Mouse (Mus musculus) intestine, embryonic 14.5 days (tissue): ENCODE measurements around the gene Aars2. TPM values are rescaled to one million over a fixed set of nuclear protein-coding genes. Genes with fewer than 3 reads are reported as not detected.

Experiments used
- ATAC-seq: fragments of 200-750 bp; cut with Nextera tagmentation; replicated peaks from 2 replicates; pipeline ENCODE4 v1.8.0; 2017; ENCODE audit warnings: low read depth, moderate number of reproducible peaks, moderate TSS enrichment, moderate library complexity; ENCODE audit not compliant: low FRiP score, low TSS enrichment
- DNase-seq: peaks from one replicate; pipeline ENCODE4 v3.0.0-alpha.2; 2018; ENCODE audit warnings: low spot score
- H3K27ac ChIP-seq: fragments of 300-500 bp; sonication (generic); 2 replicates; pipeline ENCODE4 v1.5.1; 2014; ENCODE audit warnings: low read depth, mild to moderate bottlenecking, control low read depth
- H3K27me3 ChIP-seq: fragments of 300-500 bp; sonication (generic); replicated peaks from 2 replicates; pipeline ENCODE4 v1.6.1; 2014; ENCODE audit warnings: low read length, control low read depth; ENCODE audit not compliant: control insufficient read depth, insufficient read depth
- H3K36me3 ChIP-seq: fragments of 300-500 bp; sonication (generic); 2 replicates; pipeline ENCODE4 v1.6.1; 2014; ENCODE audit warnings: low read length, control low read depth; ENCODE audit not compliant: control insufficient read depth, insufficient read depth
- H3K4me1 ChIP-seq: fragments of 300-500 bp; sonication (generic); replicated peaks from 2 replicates; pipeline ENCODE4 v1.6.1; 2014; ENCODE audit warnings: low read length, control low read depth, mixed read lengths; ENCODE audit not compliant: control insufficient read depth, insufficient read depth
- H3K4me2 ChIP-seq: fragments of 300-500 bp; sonication (generic); 2 replicates; pipeline ENCODE4 v1.6.1; 2014; ENCODE audit warnings: low read length
- H3K4me3 ChIP-seq: fragments of 300-500 bp; sonication (generic); 2 replicates; pipeline ENCODE4 v1.5.1; 2014; ENCODE audit warnings: low read depth, low read length, control low read depth, mixed read lengths
- H3K9ac ChIP-seq: fragments of 300-500 bp; sonication (generic); 2 replicates; pipeline ENCODE4 v1.6.1; 2014; ENCODE audit warnings: mild to moderate bottlenecking, low read length
- H3K9me3 ChIP-seq: fragments of 300-500 bp; sonication (generic); 2 replicates; pipeline ENCODE4 v1.6.1; 2016; ENCODE audit warnings: low read length, control low read depth; ENCODE audit not compliant: control insufficient read depth
- WGBS: fragments of 180-500 bp; shearing (Covaris S2); extraction: QIAGEN DNeasy Blood & Tissue Kit; methylation state at CpG from one replicate; pipeline ENCODE4 v1.1.7; 2014; 5-methylcytosine and 5-hydroxymethylcytosine counted together
- polyA plus RNA-seq: library from polyadenylated mRNA; unstranded; fragments of >200 nt; fragmentation: Nextera tagmentation; extraction: Ambion mirVana; gene quantifications from 2 replicates; pipeline ENCODE4 v1.2.1, GENCODE M21; 2014

Aars2 gene
- 16.1 and 17.3 TPM in 2 replicates for polyA plus RNA-seq

DNA sequence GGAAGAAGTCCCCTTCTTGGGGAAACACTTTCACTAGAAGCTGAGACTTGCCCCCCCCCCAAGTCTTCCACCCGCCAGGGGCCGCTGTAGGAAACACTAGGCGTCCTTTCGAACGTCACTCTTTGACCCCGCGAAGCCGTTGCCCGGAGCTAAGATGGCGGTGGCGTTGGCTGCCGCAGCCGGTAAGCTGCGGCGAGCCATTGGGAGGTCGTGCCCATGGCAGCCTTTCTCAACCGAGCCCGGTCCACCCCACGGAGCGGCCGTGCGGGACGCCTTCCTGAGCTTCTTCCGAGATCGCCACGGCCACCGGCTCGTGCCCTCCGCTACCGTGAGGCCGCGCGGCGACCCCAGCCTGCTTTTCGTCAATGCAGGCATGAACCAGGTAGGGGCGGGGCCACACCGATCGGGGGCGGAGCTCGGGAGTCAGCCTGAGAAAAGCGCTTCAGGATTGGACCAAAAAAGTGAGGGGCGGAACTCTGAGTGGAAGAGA is at the start of gene Aars2:
TSS of gene Aars2 (plus strand) at position 142 of the 490 bp plus-strand sequence.
- Histone ChIP-seq H3K9me3 (no peaks in the 10 kb centered on the region), H3K36me3 (peaks cover 21% of the 10 kb centered on the region), H3K4me1 (peaks cover 6% of the 10 kb centered on the region; the same call in 1 of the 2 replicates), H3K4me2 (peak within 1 kb of the TSS; percentile 50), H3K4me3 (peak within 1 kb of the TSS; percentile 78), H3K27me3 (no peaks in the 10 kb centered on the region), H3K9ac (peak within 1 kb of the TSS; percentile 73), H3K27ac (peak within 1 kb of the TSS; percentile 78)
- peak; percentile 92 for ATAC-seq
- WGBS = under 1% methylated on average over 42 of the region's 42 CpGs
- peak; percentile 99 for DNase-seq

DNA sequence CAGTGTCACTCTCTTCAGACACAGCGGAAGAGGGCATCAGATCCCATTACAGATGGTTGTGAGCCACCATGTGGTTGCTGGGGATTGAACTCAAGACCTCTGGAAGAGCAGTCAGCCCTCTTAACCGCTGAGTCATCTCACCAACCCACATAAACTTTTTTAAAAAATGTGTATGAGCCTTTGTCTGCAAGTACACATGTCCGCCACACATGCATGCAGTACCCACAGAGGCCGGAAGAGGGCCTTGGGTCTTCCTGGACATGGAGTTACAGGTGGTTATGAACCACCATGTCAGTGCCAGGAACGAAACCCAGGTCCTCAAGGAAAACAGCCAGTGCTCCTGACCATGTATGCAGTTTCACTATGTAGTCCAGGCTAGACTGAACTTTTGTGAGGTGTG is 49.2 kb upstream of the Aars2 start:
- Histone ChIP-seq H3K27ac (no peak overlapping the region), H3K9ac (no peak overlapping the region), H3K27me3 (no peaks in the 10 kb centered on the region), H3K4me2 (no peak overlapping the region), H3K4me1 (no peaks in the 10 kb centered on the region), H3K4me3 (no peak overlapping the region), H3K36me3 (no peaks in the 10 kb centered on the region), H3K9me3 (no peaks in the 10 kb centered on the region)
- no peak for ATAC-seq
- no peak for DNase-seq
- WGBS = 87% methylated on average over 5 of the region's 5 CpGs

DNA sequence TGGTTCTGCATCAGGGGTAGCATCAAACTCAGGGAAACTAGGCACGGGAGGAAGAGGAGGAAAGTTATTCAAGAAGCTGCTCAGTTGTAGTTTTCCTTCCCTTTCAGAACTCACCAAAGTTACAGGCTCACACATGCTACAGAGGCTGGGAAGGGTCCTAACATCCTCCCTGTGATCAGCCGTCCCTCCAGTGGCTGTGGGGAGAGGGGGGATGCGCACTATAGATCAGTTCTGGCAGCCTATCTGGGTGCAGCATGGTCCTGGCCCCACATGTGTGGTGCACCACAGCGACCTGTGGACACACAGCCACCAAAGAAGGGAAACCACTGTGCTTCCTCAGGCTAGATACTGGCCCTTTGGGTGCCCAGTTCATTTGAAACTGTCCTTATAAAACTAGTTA is 48.1 kb upstream of the Aars2 start:
- Histone ChIP-seq H3K4me3 (no peak overlapping the region), H3K27me3 (no peaks in the 10 kb centered on the region), H3K4me2 (no peak overlapping the region), H3K9me3 (no peaks in the 10 kb centered on the region), H3K4me1 (no peaks in the 10 kb centered on the region), H3K27ac (no peak overlapping the region), H3K36me3 (no peaks in the 10 kb centered on the region), H3K9ac (no peak overlapping the region)
- 79% methylated on average over 4 of the region's 4 CpGs for WGBS
- ATAC-seq (no peak), DNase-seq (no peak)

DNA sequence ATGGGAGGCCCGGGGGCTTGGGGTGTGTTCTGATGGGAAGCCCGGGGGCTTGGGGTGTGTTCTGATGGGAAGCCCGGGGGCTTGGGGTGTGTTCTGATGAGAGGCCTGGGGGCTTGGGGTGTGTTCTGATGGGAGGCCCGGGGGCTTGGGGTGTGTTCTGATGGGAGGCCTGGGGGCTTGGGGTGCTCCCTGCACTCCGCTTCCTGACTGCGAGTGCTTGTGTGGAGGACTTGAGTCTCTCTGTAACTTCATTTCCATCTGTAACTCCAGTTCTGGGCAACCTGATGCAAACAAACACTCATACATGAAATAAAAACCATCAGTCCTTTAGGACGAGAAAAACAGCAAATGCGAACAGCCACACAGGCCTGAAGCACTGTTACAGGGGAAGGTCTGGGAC is 47.6 kb upstream of the Aars2 start:
- Histone ChIP-seq H3K4me3 (no peak overlapping the region), H3K4me1 (no peaks in the 10 kb centered on the region), H3K9me3 (no peaks in the 10 kb centered on the region), H3K9ac (no peak overlapping the region), H3K27me3 (no peaks in the 10 kb centered on the region), H3K4me2 (no peak overlapping the region), H3K27ac (no peak overlapping the region), H3K36me3 (no peaks in the 10 kb centered on the region)
- WGBS = 81% methylated on average over 8 of the region's 8 CpGs
- DNase-seq (no peak), ATAC-seq (no peak)

DNA sequence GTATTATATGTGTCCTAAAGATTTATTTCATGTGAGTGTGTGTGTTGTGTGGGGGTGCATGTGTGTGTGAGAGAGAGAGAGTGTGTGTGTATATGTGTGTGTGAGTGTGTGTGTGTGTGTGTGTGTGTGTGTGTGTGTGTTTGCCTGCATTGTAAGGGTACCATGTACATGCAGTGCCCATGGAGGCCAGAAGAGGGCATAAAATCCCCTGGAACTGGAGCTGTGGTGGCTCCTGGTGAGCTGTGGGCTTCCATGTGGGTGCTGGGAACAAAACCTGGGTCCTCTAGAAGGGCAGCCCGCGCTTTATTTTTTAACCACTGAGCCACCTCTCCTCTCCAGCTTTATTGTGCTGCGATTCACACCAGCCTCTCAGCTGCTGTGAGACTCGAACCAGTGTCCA is 44.1 kb upstream of the Aars2 start:
- Histone ChIP-seq H3K36me3 (no peaks in the 10 kb centered on the region), H3K4me1 (no peaks in the 10 kb centered on the region), H3K4me3 (no peak overlapping the region), H3K4me2 (no peak overlapping the region), H3K9ac (no peak overlapping the region), H3K9me3 (0 out of 2 replicates have a peak, but pooled peaks cover 3% of the 10 kb centered on the region), H3K27ac (no peak overlapping the region), H3K27me3 (no peaks in the 10 kb centered on the region)
- DNase-seq (no peak), ATAC-seq (no peak)
- WGBS = 84% methylated on average over 4 of the region's 4 CpGs

DNA sequence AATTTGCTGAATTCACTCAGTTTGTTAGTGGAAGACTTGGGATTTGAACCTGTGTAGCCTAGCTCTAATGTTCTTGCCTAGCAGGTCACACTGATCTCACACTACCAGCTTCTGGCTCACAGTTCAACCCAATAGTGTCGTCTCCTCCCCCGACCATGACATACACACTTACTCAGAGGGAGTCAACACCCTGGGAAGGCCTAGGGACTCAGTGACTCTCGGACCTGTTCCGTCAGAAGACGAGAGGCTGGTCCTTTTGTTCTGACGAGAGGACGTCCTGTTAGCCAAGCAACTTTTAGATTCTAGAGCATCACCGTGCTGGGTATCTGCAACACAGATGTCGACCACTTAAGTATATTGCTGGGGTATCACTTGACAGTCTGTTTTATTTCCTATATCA is 42.4 kb upstream of the Aars2 start:
- 0 out of 2 replicates have a peak, but pooled peaks cover 3% of the 10 kb centered on the region for H3K9me3 ChIP-seq
- H3K27me3 ChIP-seq = no peaks in the 10 kb centered on the region
- ATAC-seq (no peak), DNase-seq (no peak)
- no peaks in the 10 kb centered on the region for H3K4me1 ChIP-seq
- no peak overlapping the region for H3K4me2 ChIP-seq
- 88% methylated on average over 9 of the region's 9 CpGs for WGBS
- no peak overlapping the region for H3K27ac ChIP-seq
- H3K36me3 ChIP-seq = no peaks in the 10 kb centered on the region
- no peak overlapping the region for H3K4me3 ChIP-seq
- no peak overlapping the region for H3K9ac ChIP-seq

DNA sequence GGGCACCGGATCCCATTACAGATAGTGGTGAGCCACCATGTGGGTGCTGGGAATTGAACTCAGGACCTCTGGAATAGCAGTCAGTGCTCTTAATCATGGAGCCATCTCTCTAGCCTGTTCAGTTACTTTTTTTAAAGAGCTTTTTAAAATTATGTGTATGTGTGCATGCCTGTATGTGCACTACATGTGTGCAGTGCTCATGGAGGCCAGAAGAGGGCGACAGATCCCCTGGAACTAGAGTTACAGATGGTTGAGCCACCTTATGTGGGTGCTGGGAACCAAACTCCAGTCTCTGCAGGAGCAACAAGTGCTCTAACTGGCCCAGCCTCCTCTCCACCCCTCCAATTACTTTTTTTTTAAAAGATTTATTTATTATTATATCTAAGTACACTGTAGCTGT is 39.9 kb upstream of the Aars2 start:
- H3K9ac ChIP-seq = no peak overlapping the region
- H3K4me3 ChIP-seq = no peak overlapping the region
- ATAC-seq (no peak), DNase-seq (no peak)
- no peaks in the 10 kb centered on the region for H3K27me3 ChIP-seq
- 0 out of 2 replicates have a peak, but pooled peaks cover 3% of the 10 kb centered on the region for H3K9me3 ChIP-seq
- H3K36me3 ChIP-seq = no peaks in the 10 kb centered on the region
- no peaks in the 10 kb centered on the region for H3K4me1 ChIP-seq
- no peak overlapping the region for H3K27ac ChIP-seq
- no peak overlapping the region for H3K4me2 ChIP-seq
- 56% methylated on average over 2 of the region's 2 CpGs for WGBS

DNA sequence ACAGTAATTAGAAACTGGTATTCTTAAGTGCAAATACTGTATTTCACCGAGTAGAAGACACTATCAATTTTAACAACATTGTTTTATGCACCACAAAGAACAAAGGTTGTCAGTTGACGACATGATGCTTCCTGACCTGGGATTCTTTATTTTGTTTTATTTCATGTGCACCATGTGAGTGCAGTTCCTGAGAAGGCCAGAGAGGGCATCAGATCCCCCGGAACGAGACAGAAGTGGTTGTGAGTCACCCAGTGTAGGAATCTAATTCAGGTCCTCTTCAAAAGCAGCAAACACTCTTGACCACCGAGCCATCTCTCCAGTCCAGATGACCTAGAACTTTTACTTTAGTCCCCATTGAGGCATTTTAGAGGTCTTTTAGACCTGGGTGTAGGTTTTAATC is 38.3 kb upstream of the Aars2 start:
- Histone ChIP-seq H3K4me2 (no peak overlapping the region), H3K9me3 (0 out of 2 replicates have a peak, but pooled peaks cover 3% of the 10 kb centered on the region), H3K4me1 (no peaks in the 10 kb centered on the region), H3K9ac (no peak overlapping the region), H3K27ac (no peak overlapping the region), H3K4me3 (no peak overlapping the region), H3K27me3 (0 out of 2 replicates have a peak, but pooled peaks cover 2% of the 10 kb centered on the region), H3K36me3 (no peaks in the 10 kb centered on the region)
- WGBS = 82% methylated on average over 5 of the region's 5 CpGs
- DNase-seq = no peak
- no peak for ATAC-seq

DNA sequence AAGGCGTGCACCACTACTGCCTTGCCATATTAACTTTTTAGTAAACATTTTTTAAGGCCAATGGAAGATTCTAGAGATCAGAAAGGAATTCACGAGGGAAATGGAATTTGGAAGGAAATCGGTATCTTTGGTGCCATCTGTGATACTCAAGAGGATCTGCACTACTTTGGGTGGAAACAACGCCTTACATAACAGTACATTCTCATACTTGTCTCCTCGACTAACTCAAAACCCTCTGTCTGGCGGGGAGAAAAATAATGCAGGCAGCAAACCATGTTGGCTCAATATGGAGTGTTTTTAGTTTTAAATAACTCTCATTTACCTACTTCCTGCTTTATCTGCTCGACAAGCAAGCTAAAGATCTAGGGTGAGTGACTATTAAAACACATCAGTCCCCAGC is 35.9 kb upstream of the Aars2 start:
- ATAC-seq = no peak
- WGBS = 86% methylated on average over 7 of the region's 7 CpGs
- H3K9me3 ChIP-seq = 0 out of 2 replicates have a peak, but pooled peaks cover 3% of the 10 kb centered on the region

More for the DNA sequence above, 35.9 kb upstream of the Aars2 start:
- DNase-seq = no peak
- no peak overlapping the region for H3K4me2 ChIP-seq
- no peak overlapping the region for H3K9ac ChIP-seq
- peaks cover 23% of the 10 kb centered on the region for H3K27me3 ChIP-seq
- H3K36me3 ChIP-seq = no peaks in the 10 kb centered on the region
- H3K4me3 ChIP-seq = no peak overlapping the region
- H3K27ac ChIP-seq = no peak overlapping the region
- H3K4me1 ChIP-seq = no peaks in the 10 kb centered on the region; the same call in 1 of the 2 replicates
